Mouse (Mus musculus): Measurements from ENCODE around the gene Hoxa10. TPM values are rescaled to one million over a fixed set of nuclear protein-coding genes. Genes with fewer than 3 reads are reported as not detected.

Hoxa10 gene
- polyA plus RNA-seq, 1 experiment, result 15.8 TPM

- Histone ChIP-seq H3K79me2 (ENCODE audit: control insufficient read depth, insufficient read depth) (no peaks in the 10 kb centered on the region), H3K27me3 (ENCODE audit: control insufficient read depth, insufficient read depth, insufficient read length) (peaks cover 19% of the 10 kb centered on the region), H3ac (ENCODE audit: control insufficient read depth, insufficient read length) (no peak overlapping the region), H3K4me2 (ENCODE audit: low read depth) (no peak overlapping the region), H3K4me3 (no peak overlapping the region), H3K36me3 (ENCODE audit: control insufficient read depth, insufficient read depth) (no peaks in the 10 kb centered on the region)
- TF ChIP-seq MAX (IDR thresholded peaks at IDR 0.05; ENCODE audit: low read depth), result no peak
- no peak for TF ChIP-seq USF1 (IDR thresholded peaks at IDR 0.05; ENCODE audit: low read depth)
- no peak for TF ChIP-seq SRF (IDR thresholded peaks at IDR 0.05; ENCODE audit: control insufficient read depth, insufficient read length, low read depth)
- TF ChIP-seq TCF12 (IDR thresholded peaks at IDR 0.05; ENCODE audit: insufficient read depth, poor library complexity, severe bottlenecking), result no peak
- TF ChIP-seq CEBPB (IDR thresholded peaks at IDR 0.05; ENCODE audit: insufficient read depth, poor library complexity, severe bottlenecking), result no peak
- no peak for TF ChIP-seq TCF3 (IDR thresholded peaks at IDR 0.05; ENCODE audit: insufficient read length, low read depth)
- no peak for TF ChIP-seq MYOD1 (IDR thresholded peaks at IDR 0.05; ENCODE audit: control insufficient read depth in 1 of 3, insufficient read length in 2 of 3, low read depth in 2 of 3)
- no peak for TF ChIP-seq REST (IDR thresholded peaks at IDR 0.05; ENCODE audit: insufficient read depth, insufficient read length)
- no peak for TF ChIP-seq E2F4 (IDR thresholded peaks at IDR 0.05; ENCODE audit: insufficient read depth)
- no peak for TF ChIP-seq POLR2AphosphoS2 (IDR thresholded peaks at IDR 0.05; ENCODE audit: insufficient read length, low read depth)
- TF ChIP-seq MYOG (IDR thresholded peaks at IDR 0.05; ENCODE audit: control insufficient read depth in 1 of 3, insufficient read depth in 1 of 3, insufficient read length in 2 of 3, low read depth in 2 of 3), result no peak
Observed at GRCm38 (mm10) chr6:52268341-52268740, 27.7 kb upstream of the Hoxa10 start.

DNA sequence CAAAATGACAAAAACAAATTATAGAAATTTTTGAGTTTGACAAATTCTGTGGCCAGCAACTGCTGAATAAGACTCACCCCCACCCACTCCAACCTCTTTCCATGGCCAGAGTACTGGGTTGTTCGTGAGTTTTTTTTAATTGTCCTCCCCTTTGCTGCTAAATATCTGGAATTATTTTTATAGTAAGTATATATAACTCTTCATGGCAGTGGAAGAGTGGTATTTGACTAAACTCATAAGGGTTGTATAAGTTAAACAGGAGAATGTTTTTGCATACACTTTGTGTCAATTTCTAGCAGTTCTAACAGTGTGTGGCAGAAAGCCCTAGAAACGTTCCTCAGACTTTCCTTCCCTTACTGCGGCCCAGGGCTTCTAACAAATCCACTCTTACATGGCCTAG is 27.0 kb upstream of the Hoxa10 start:
- Histone ChIP-seq H3K79me2 (ENCODE audit: control insufficient read depth, insufficient read depth) (no peaks in the 10 kb centered on the region), H3K4me2 (ENCODE audit: low read depth) (no peak overlapping the region), H3K27me3 (ENCODE audit: control insufficient read depth, insufficient read depth, insufficient read length) (peaks cover 24% of the 10 kb centered on the region), H3K4me3 (no peak overlapping the region), H3ac (ENCODE audit: control insufficient read depth, insufficient read length) (no peak overlapping the region), H3K36me3 (ENCODE audit: control insufficient read depth, insufficient read depth) (no peaks in the 10 kb centered on the region)
- no peak for TF ChIP-seq SRF (IDR thresholded peaks at IDR 0.05; ENCODE audit: control insufficient read depth, insufficient read length, low read depth)
- TF ChIP-seq MYOD1 (IDR thresholded peaks at IDR 0.05; ENCODE audit: control insufficient read depth in 1 of 3, insufficient read length in 2 of 3, low read depth in 2 of 3), result no peak
- no peak for TF ChIP-seq CEBPB (IDR thresholded peaks at IDR 0.05; ENCODE audit: insufficient read depth, poor library complexity, severe bottlenecking)
- TF ChIP-seq POLR2AphosphoS2 (IDR thresholded peaks at IDR 0.05; ENCODE audit: insufficient read length, low read depth), result no peak
- no peak for TF ChIP-seq REST (IDR thresholded peaks at IDR 0.05; ENCODE audit: insufficient read depth, insufficient read length)
- no peak for TF ChIP-seq TCF3 (IDR thresholded peaks at IDR 0.05; ENCODE audit: insufficient read length, low read depth)

DNA sequence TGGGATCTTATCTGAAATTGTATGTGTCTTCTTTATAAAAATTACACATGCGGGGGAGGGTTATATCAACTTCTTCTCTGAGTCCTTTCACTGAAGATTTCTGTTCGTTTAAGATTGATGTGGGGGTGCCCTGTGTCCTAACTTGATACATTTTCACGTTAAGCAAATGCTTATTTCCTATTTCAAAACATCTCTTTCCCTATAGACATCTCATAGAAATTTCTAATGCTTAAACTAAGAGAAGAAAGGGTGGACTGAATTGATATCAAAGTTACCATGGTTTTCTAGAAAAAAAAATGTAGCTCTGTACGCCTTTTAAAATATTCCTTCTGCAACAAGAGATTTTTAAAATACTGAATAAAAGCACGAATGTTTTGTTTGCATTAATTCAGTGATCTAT is 26.6 kb upstream of the Hoxa10 start:
- Histone ChIP-seq H3K4me2 (ENCODE audit: low read depth) (no peak overlapping the region), H3K27me3 (ENCODE audit: control insufficient read depth, insufficient read depth, insufficient read length) (peaks cover 24% of the 10 kb centered on the region), H3ac (ENCODE audit: control insufficient read depth, insufficient read length) (no peak overlapping the region), H3K4me3 (no peak overlapping the region), H3K79me2 (ENCODE audit: control insufficient read depth, insufficient read depth) (no peaks in the 10 kb centered on the region), H3K36me3 (ENCODE audit: control insufficient read depth, insufficient read depth) (no peaks in the 10 kb centered on the region)
- TF ChIP-seq POLR2AphosphoS2 (IDR thresholded peaks at IDR 0.05; ENCODE audit: insufficient read length, low read depth) (no peak), E2F4 (IDR thresholded peaks at IDR 0.05; ENCODE audit: insufficient read depth) (no peak), CEBPB (IDR thresholded peaks at IDR 0.05; ENCODE audit: insufficient read depth, poor library complexity, severe bottlenecking) (no peak), TCF12 (IDR thresholded peaks at IDR 0.05; ENCODE audit: insufficient read depth, poor library complexity, severe bottlenecking) (no peak), REST (IDR thresholded peaks at IDR 0.05; ENCODE audit: insufficient read depth, insufficient read length) (no peak), MYOG (IDR thresholded peaks at IDR 0.05; ENCODE audit: control insufficient read depth in 1 of 3, insufficient read depth in 1 of 3, insufficient read length in 2 of 3, low read depth in 2 of 3) (no peak), SRF (IDR thresholded peaks at IDR 0.05; ENCODE audit: control insufficient read depth, insufficient read length, low read depth) (no peak), TCF3 (IDR thresholded peaks at IDR 0.05; ENCODE audit: insufficient read length, low read depth) (no peak), POLR2A (IDR thresholded peaks at IDR 0.05; ENCODE audit: insufficient read length, low read depth) (no peak), USF1 (IDR thresholded peaks at IDR 0.05; ENCODE audit: low read depth) (no peak), MAX (IDR thresholded peaks at IDR 0.05; ENCODE audit: low read depth) (no peak), MYOD1 (IDR thresholded peaks at IDR 0.05; ENCODE audit: control insufficient read depth in 1 of 3, insufficient read length in 2 of 3, low read depth in 2 of 3) (no peak)

DNA sequence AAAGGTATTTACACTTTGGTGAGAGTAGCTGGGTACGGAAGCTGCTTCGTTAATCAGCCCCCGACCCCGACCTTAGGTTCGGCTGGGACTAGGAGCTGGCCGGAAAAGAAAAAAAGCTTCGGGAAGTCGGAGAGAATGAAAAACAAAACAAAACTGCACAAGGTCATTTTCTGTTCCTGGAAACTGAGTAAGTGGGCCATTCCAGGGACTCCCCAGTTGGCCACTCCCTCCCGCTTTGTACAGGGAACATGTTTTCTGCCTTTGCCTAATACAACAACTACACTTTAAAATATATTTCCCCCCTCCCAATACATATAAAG is 26.0 kb upstream of the Hoxa10 start:
- Histone ChIP-seq H3K36me3 (ENCODE audit: control insufficient read depth, insufficient read depth) (no peaks in the 10 kb centered on the region), H3K4me3 (no peak overlapping the region), H3K79me2 (ENCODE audit: control insufficient read depth, insufficient read depth) (no peaks in the 10 kb centered on the region), H3K27me3 (ENCODE audit: control insufficient read depth, insufficient read depth, insufficient read length) (peaks cover 24% of the 10 kb centered on the region), H3ac (ENCODE audit: control insufficient read depth, insufficient read length) (no peak overlapping the region), H3K4me2 (ENCODE audit: low read depth) (no peak overlapping the region)
- TF ChIP-seq TCF3 (IDR thresholded peaks at IDR 0.05; ENCODE audit: insufficient read length, low read depth) (no peak), TCF12 (IDR thresholded peaks at IDR 0.05; ENCODE audit: insufficient read depth, poor library complexity, severe bottlenecking) (no peak), USF1 (IDR thresholded peaks at IDR 0.05; ENCODE audit: low read depth) (no peak), POLR2A (IDR thresholded peaks at IDR 0.05; ENCODE audit: insufficient read length, low read depth) (no peak), REST (IDR thresholded peaks at IDR 0.05; ENCODE audit: insufficient read depth, insufficient read length) (no peak), CEBPB (IDR thresholded peaks at IDR 0.05; ENCODE audit: insufficient read depth, poor library complexity, severe bottlenecking) (no peak), E2F4 (IDR thresholded peaks at IDR 0.05; ENCODE audit: insufficient read depth) (no peak)

DNA sequence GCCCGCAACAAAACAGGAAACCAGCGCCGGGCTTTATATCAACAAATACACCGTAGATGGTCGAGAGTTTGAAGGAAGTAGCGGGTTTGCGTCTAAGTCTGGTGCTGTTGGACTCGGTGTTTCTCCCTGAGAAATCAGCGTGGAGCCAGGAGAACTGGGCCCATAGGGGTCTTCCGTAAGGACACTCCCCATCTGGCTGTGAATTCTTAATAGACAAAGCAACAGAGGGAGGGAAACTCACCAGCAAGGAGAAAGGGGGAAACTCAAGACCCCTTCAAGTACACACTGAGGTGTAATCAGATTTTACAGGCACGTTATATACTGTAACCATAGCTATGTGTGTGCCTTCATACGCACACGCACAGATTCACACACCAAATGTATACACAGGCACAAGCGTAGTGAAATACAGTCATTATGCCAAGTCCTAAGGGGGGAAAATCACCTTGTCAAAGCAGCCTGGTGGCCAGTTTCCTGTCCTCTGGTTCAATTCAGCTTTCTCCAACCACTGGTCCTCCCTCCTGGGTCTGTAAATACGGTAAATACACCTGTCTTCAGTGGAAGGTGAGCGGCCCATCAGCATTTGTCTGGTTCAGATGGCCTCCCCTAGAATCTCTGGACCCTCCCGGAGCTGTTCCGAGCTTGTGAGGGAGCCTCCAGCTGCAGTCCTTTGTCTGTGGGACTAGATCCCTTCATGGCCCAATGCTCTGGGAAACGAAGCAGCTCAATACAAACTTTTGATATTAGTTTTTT is 25.4 kb upstream of the Hoxa10 start:
- peaks cover 24% of the 10 kb centered on the region for H3K27me3 ChIP-seq (ENCODE audit: control insufficient read depth, insufficient read depth, insufficient read length)
- H3K4me3 ChIP-seq, result no peak overlapping the region
- H3K36me3 ChIP-seq (ENCODE audit: control insufficient read depth, insufficient read depth), result no peaks in the 10 kb centered on the region
- no peak overlapping the region for H3K4me2 ChIP-seq (ENCODE audit: low read depth)
- H3ac ChIP-seq (ENCODE audit: control insufficient read depth, insufficient read length), result no peak overlapping the region
- TF ChIP-seq MYOD1 (IDR thresholded peaks at IDR 0.05; ENCODE audit: control insufficient read depth in 1 of 3, insufficient read length in 2 of 3, low read depth in 2 of 3) (no peak), MYOG (IDR thresholded peaks at IDR 0.05; ENCODE audit: control insufficient read depth in 1 of 3, insufficient read depth in 1 of 3, insufficient read length in 2 of 3, low read depth in 2 of 3) (no peak), TCF12 (IDR thresholded peaks at IDR 0.05; ENCODE audit: insufficient read depth, poor library complexity, severe bottlenecking) (no peak), E2F4 (IDR thresholded peaks at IDR 0.05; ENCODE audit: insufficient read depth) (no peak), POLR2AphosphoS2 (IDR thresholded peaks at IDR 0.05; ENCODE audit: insufficient read length, low read depth) (no peak), POLR2A (IDR thresholded peaks at IDR 0.05; ENCODE audit: insufficient read length, low read depth) (no peak), SRF (IDR thresholded peaks at IDR 0.05; ENCODE audit: control insufficient read depth, insufficient read length, low read depth) (no peak), MAX (IDR thresholded peaks at IDR 0.05; ENCODE audit: low read depth) (no peak)
- no peaks in the 10 kb centered on the region for H3K79me2 ChIP-seq (ENCODE audit: control insufficient read depth, insufficient read depth)
